In genomic region chr11:75869898-75870297, GRCm38 (mm10) we compare ENCODE assay signal across 9 mouse cellular contexts.
A peak's percentile ranks its signal among the peaks of the same experiment; 100 is the strongest.
DNase-seq lines count a peak whose midpoint lies in the region; ATAC-seq lines count a peak whose summit lies in the region.
"Had no signal": no experiment of that assay in that cellular context is flagged by ENCODE, and none has a peak within 500 bp of the region (broad histone marks: within the 10 kb centered on the region; RNA-seq: fewer than 3 reads in every experiment).

No protein-coding gene starts in this region.

- no peak overlapping the region for H3K4me3 ChIP-seq in forebrain, embryonic 10.5 days
- H3K4me3 ChIP-seq in forebrain, embryonic 11.5 days (ENCODE audit: low read depth, low read length) = no peak overlapping the region
- no peak overlapping the region for H3K4me3 ChIP-seq in hindbrain, embryonic 15.5 days
- H3K4me3 ChIP-seq in heart, embryonic 12.5 days = no peak overlapping the region
- H3K4me3 ChIP-seq: liver, embryonic 15.5 days had no signal

- no peak overlapping the region for H3K4me2 ChIP-seq in forebrain, embryonic 11.5 days (ENCODE audit: low read depth, low read length, severe bottlenecking)
- no peak overlapping the region for H3K4me2 ChIP-seq in hindbrain, embryonic 15.5 days
- H3K4me2 ChIP-seq in heart, embryonic 12.5 days = no peak overlapping the region
- H3K4me2 ChIP-seq: liver, embryonic 15.5 days had no signal

- H3K9me3 ChIP-seq in forebrain, embryonic 10.5 days = no peaks in the 10 kb centered on the region
- H3K9me3 ChIP-seq in forebrain, embryonic 11.5 days (ENCODE audit: control insufficient read depth, low read length) = no peaks in the 10 kb centered on the region
- H3K9me3 ChIP-seq in hindbrain, embryonic 15.5 days = no peaks in the 10 kb centered on the region
- H3K9me3 ChIP-seq in heart, embryonic 12.5 days (replicated peaks) = no peaks in the 10 kb centered on the region
- H3K9me3 ChIP-seq: liver, embryonic 15.5 days had no signal

- no peak overlapping the region for H3K9ac ChIP-seq in forebrain, embryonic 11.5 days (ENCODE audit: low read length)
- no peak overlapping the region for H3K9ac ChIP-seq in hindbrain, embryonic 15.5 days
- H3K9ac ChIP-seq in heart, embryonic 12.5 days = no peak overlapping the region
- H3K9ac ChIP-seq: liver, embryonic 15.5 days had no signal

- H3K4me1 ChIP-seq in forebrain, embryonic 10.5 days = peaks cover 28% of the 10 kb centered on the region
- H3K4me1 ChIP-seq in forebrain, embryonic 11.5 days (replicated peaks; ENCODE audit: control insufficient read depth, insufficient read depth, low read length) = peaks cover 7% of the 10 kb centered on the region
- peaks cover 36% of the 10 kb centered on the region for H3K4me1 ChIP-seq in hindbrain, embryonic 15.5 days (replicated peaks)
- H3K4me1 ChIP-seq in heart, embryonic 12.5 days (replicated peaks) = peaks cover 12% of the 10 kb centered on the region
- H3K4me1 ChIP-seq: liver, embryonic 15.5 days had no signal

- WGBS in forebrain, embryonic 10.5 days = 60% methylated on average over 5 of the region's 5 CpGs
- 64% methylated on average over 5 of the region's 5 CpGs for WGBS in forebrain, embryonic 11.5 days
- 35% methylated on average over 5 of the region's 5 CpGs for WGBS in hindbrain, embryonic 15.5 days
- 70% methylated on average over 5 of the region's 5 CpGs for WGBS in heart, embryonic 12.5 days

- DNase-seq in forebrain, embryonic 10.5 days (ENCODE audit: extremely low spot score, low spot score) = no peak
- no peak for DNase-seq in forebrain, embryonic 11.5 days (ENCODE audit: low spot score)
- peak; percentile 85 to 92 for DNase-seq in left cerebral cortex, postnatal 36 days (ENCODE audit: low spot score in 2 of 2)
- DNase-seq in right cerebral cortex, postnatal 36 days (ENCODE audit: low spot score in 2 of 2) = peak; percentile 88 to 90
- no peak for DNase-seq in spleen, postnatal 4 days (ENCODE audit: low spot score in 2 of 2)
- DNase-seq in heart, postnatal 14 days = no peak

- H3K36me3 ChIP-seq in forebrain, embryonic 10.5 days (replicated peaks) = no peaks in the 10 kb centered on the region
- H3K36me3 ChIP-seq in forebrain, embryonic 11.5 days (ENCODE audit: control insufficient read depth, insufficient read depth, low read length) = no peaks in the 10 kb centered on the region
- no peaks in the 10 kb centered on the region for H3K36me3 ChIP-seq in hindbrain, embryonic 15.5 days
- H3K36me3 ChIP-seq in heart, embryonic 12.5 days = no peaks in the 10 kb centered on the region
- H3K36me3 ChIP-seq: liver, embryonic 15.5 days had no signal

- H3K27ac ChIP-seq in forebrain, embryonic 10.5 days = peak overlapping the region; percentile 36; the same call in 1 of the 2 replicates
- no peak overlapping the region for H3K27ac ChIP-seq in forebrain, embryonic 11.5 days (ENCODE audit: low read depth, low read length)
- peak overlapping the region; percentile 51; the same call in 1 of the 2 replicates for H3K27ac ChIP-seq in hindbrain, embryonic 15.5 days (replicated peaks)
- H3K27ac ChIP-seq in heart, embryonic 12.5 days (ENCODE audit: poor library complexity, severe bottlenecking) = no peak overlapping the region
- H3K27ac ChIP-seq: liver, embryonic 15.5 days had no signal

- no peak for ATAC-seq in forebrain, embryonic 11.5 days (replicated peaks; ENCODE audit: low FRiP score)
- ATAC-seq in hindbrain, embryonic 15.5 days (ENCODE audit: low FRiP score, low read depth) = 0 out of 2 replicates have a peak, but pooled peaks have one; percentile 44
- ATAC-seq in heart, embryonic 12.5 days (ENCODE audit: insufficient number of reproducible peaks, low FRiP score) = no peak

- intact Hi-C loops in left cerebral cortex, postnatal 36 days (cut with DNase I) = loop anchor here (5.0 kb wide), 1 partner anchor 97 kb away; no protein-coding TSS in a partner anchor
- intact Hi-C loops in heart, postnatal 14 days (cut with DNase I) = no loop called here

- no peaks in the 10 kb centered on the region; the same call in 1 of the 2 replicates for H3K27me3 ChIP-seq in forebrain, embryonic 10.5 days (ENCODE audit: poor library complexity, severe bottlenecking)
- no peaks in the 10 kb centered on the region for H3K27me3 ChIP-seq in forebrain, embryonic 11.5 days (ENCODE audit: control insufficient read depth, insufficient read depth, low read length)
- H3K27me3 ChIP-seq in hindbrain, embryonic 15.5 days = no peaks in the 10 kb centered on the region
- peaks cover 11% of the 10 kb centered on the region; the same call in 1 of the 2 replicates for H3K27me3 ChIP-seq in heart, embryonic 12.5 days (replicated peaks)
- H3K27me3 ChIP-seq: liver, embryonic 15.5 days had no signal

Comparison
In these comparisons a context has a peak if more than half of its experiments do, and no peak if none do; other contexts are left out.
1. H3K27ac ChIP-seq: peak in forebrain, embryonic 10.5 days (single experiment) and hindbrain, embryonic 15.5 days (single experiment); none in forebrain, embryonic 11.5 days (single experiment) and heart, embryonic 12.5 days (single experiment).
2. DNase-seq: peak in left cerebral cortex, postnatal 36 days (2 of 2) and right cerebral cortex, postnatal 36 days (2 of 2); none in forebrain, embryonic 10.5 days (single experiment), forebrain, embryonic 11.5 days (single experiment), spleen, postnatal 4 days (0 of 2) and heart, postnatal 14 days (0 of 2).